Mouse (Mus musculus): ENCODE measurements around the gene Bub1b. TPM values are rescaled to one million over a fixed set of nuclear protein-coding genes. Genes with fewer than 3 reads are reported as not detected.

Gene Bub1b
- polyA plus RNA-seq, 1 experiment, result 54.9 TPM

- H3K36me3 ChIP-seq (ENCODE audit: control insufficient read depth, insufficient read depth), result no peaks in the 10 kb centered on the region
- H3ac ChIP-seq (ENCODE audit: control insufficient read depth, insufficient read length, low read depth), result no peak overlapping the region
- TF ChIP-seq MAX (IDR thresholded peaks at IDR 0.05) (no peak), USF1 (IDR thresholded peaks at IDR 0.05; ENCODE audit: low read depth) (no peak), FOSL1 (IDR thresholded peaks at IDR 0.05; ENCODE audit: insufficient read depth, low read length, poor library complexity, severe bottlenecking) (no peak), CTCF (IDR thresholded peaks at IDR 0.05; ENCODE audit: control insufficient read depth, insufficient read depth, insufficient read length) (no peak), MYOD1 (IDR thresholded peaks at IDR 0.05; ENCODE audit: control insufficient read depth, insufficient read length, low read depth) (no peak), MYOG (IDR thresholded peaks at IDR 0.05; ENCODE audit: control insufficient read depth, extremely low read depth, insufficient read length) (no peak), CEBPB (IDR thresholded peaks at IDR 0.05; ENCODE audit: low read depth) (no peak)
- peaks cover 6% of the 10 kb centered on the region for H3K27me3 ChIP-seq (ENCODE audit: control insufficient read depth, insufficient read depth, insufficient read length)
- H3K79me2 ChIP-seq (ENCODE audit: control insufficient read depth, insufficient read depth), result no peaks in the 10 kb centered on the region
- no peak overlapping the region for H3K4me3 ChIP-seq (ENCODE audit: insufficient read depth, poor library complexity, severe bottlenecking)
- no peaks in the 10 kb centered on the region for H3K79me3 ChIP-seq (ENCODE audit: low read depth)
These were observed 71.2 kb downstream of the Bub1b start for GRCm38 (mm10) chr2:118669245-118669644.

GRCm38 (mm10) chr2:118669785-118670184, 71.8 kb downstream of the Bub1b start:
- TF ChIP-seq MYOG (IDR thresholded peaks at IDR 0.05; ENCODE audit: control insufficient read depth, extremely low read depth, insufficient read length) (no peak), MYOD1 (IDR thresholded peaks at IDR 0.05; ENCODE audit: control insufficient read depth, insufficient read length, low read depth) (no peak), USF1 (IDR thresholded peaks at IDR 0.05; ENCODE audit: low read depth) (no peak), CEBPB (IDR thresholded peaks at IDR 0.05; ENCODE audit: low read depth) (no peak), MAX (IDR thresholded peaks at IDR 0.05) (no peak), CTCF (IDR thresholded peaks at IDR 0.05; ENCODE audit: control insufficient read depth, insufficient read depth, insufficient read length) (no peak), FOSL1 (IDR thresholded peaks at IDR 0.05; ENCODE audit: insufficient read depth, low read length, poor library complexity, severe bottlenecking) (no peak)
- Histone ChIP-seq H3K79me2 (ENCODE audit: control insufficient read depth, insufficient read depth) (no peaks in the 10 kb centered on the region), H3K27me3 (ENCODE audit: control insufficient read depth, insufficient read depth, insufficient read length) (peaks cover 9% of the 10 kb centered on the region), H3K4me3 (ENCODE audit: insufficient read depth, poor library complexity, severe bottlenecking) (no peak overlapping the region), H3K36me3 (ENCODE audit: control insufficient read depth, insufficient read depth) (no peaks in the 10 kb centered on the region), H3K79me3 (ENCODE audit: low read depth) (no peaks in the 10 kb centered on the region), H3ac (ENCODE audit: control insufficient read depth, insufficient read length, low read depth) (no peak overlapping the region)

GRCm38 (mm10) chr2:118671728-118672127, 73.7 kb downstream of the Bub1b start:
- H3K79me3 ChIP-seq (ENCODE audit: low read depth), result no peaks in the 10 kb centered on the region
- H3ac ChIP-seq (ENCODE audit: control insufficient read depth, insufficient read length, low read depth), result no peak overlapping the region
- no peaks in the 10 kb centered on the region for H3K79me2 ChIP-seq (ENCODE audit: control insufficient read depth, insufficient read depth)
- no peak for TF ChIP-seq FOSL1 (IDR thresholded peaks at IDR 0.05; ENCODE audit: insufficient read depth, low read length, poor library complexity, severe bottlenecking)
- TF ChIP-seq CEBPB (IDR thresholded peaks at IDR 0.05; ENCODE audit: low read depth), result no peak
- TF ChIP-seq MYOD1 (IDR thresholded peaks at IDR 0.05; ENCODE audit: control insufficient read depth, insufficient read length, low read depth), result no peak
- TF ChIP-seq CTCF (IDR thresholded peaks at IDR 0.05; ENCODE audit: control insufficient read depth, insufficient read depth, insufficient read length), result no peak
- no peak for TF ChIP-seq MYOG (IDR thresholded peaks at IDR 0.05; ENCODE audit: control insufficient read depth, extremely low read depth, insufficient read length)
- peaks cover 19% of the 10 kb centered on the region for H3K27me3 ChIP-seq (ENCODE audit: control insufficient read depth, insufficient read depth, insufficient read length)
- no peaks in the 10 kb centered on the region for H3K36me3 ChIP-seq (ENCODE audit: control insufficient read depth, insufficient read depth)
- no peak overlapping the region for H3K4me3 ChIP-seq (ENCODE audit: insufficient read depth, poor library complexity, severe bottlenecking)

- Histone ChIP-seq H3K79me2 (ENCODE audit: control insufficient read depth, insufficient read depth) (no peaks in the 10 kb centered on the region), H3K4me3 (ENCODE audit: insufficient read depth, poor library complexity, severe bottlenecking) (no peak overlapping the region), H3K79me3 (ENCODE audit: low read depth) (no peaks in the 10 kb centered on the region), H3K36me3 (ENCODE audit: control insufficient read depth, insufficient read depth) (no peaks in the 10 kb centered on the region), H3K27me3 (ENCODE audit: control insufficient read depth, insufficient read depth, insufficient read length) (peaks cover 34% of the 10 kb centered on the region), H3ac (ENCODE audit: control insufficient read depth, insufficient read length, low read depth) (no peak overlapping the region)
- TF ChIP-seq USF1 (IDR thresholded peaks at IDR 0.05; ENCODE audit: low read depth) (no peak), CEBPB (IDR thresholded peaks at IDR 0.05; ENCODE audit: low read depth) (no peak), MYOD1 (IDR thresholded peaks at IDR 0.05; ENCODE audit: control insufficient read depth, insufficient read length, low read depth) (no peak), MYOG (IDR thresholded peaks at IDR 0.05; ENCODE audit: control insufficient read depth, extremely low read depth, insufficient read length) (no peak), FOSL1 (IDR thresholded peaks at IDR 0.05; ENCODE audit: insufficient read depth, low read length, poor library complexity, severe bottlenecking) (no peak), CTCF (IDR thresholded peaks at IDR 0.05; ENCODE audit: control insufficient read depth, insufficient read depth, insufficient read length) (no peak), MAX (IDR thresholded peaks at IDR 0.05) (no peak)
These were observed 75.9 kb downstream of the Bub1b start for GRCm38 (mm10) chr2:118673686-118674465.

- peaks cover 34% of the 10 kb centered on the region for H3K27me3 ChIP-seq (ENCODE audit: control insufficient read depth, insufficient read depth, insufficient read length)
- no peaks in the 10 kb centered on the region for H3K79me3 ChIP-seq (ENCODE audit: low read depth)
- no peak overlapping the region for H3ac ChIP-seq (ENCODE audit: control insufficient read depth, insufficient read length, low read depth)
- no peaks in the 10 kb centered on the region for H3K79me2 ChIP-seq (ENCODE audit: control insufficient read depth, insufficient read depth)
- H3K36me3 ChIP-seq (ENCODE audit: control insufficient read depth, insufficient read depth), result no peaks in the 10 kb centered on the region
- TF ChIP-seq MYOD1 (IDR thresholded peaks at IDR 0.05; ENCODE audit: control insufficient read depth, insufficient read length, low read depth) (no peak), FOSL1 (IDR thresholded peaks at IDR 0.05; ENCODE audit: insufficient read depth, low read length, poor library complexity, severe bottlenecking) (no peak), CTCF (IDR thresholded peaks at IDR 0.05; ENCODE audit: control insufficient read depth, insufficient read depth, insufficient read length) (no peak), USF1 (IDR thresholded peaks at IDR 0.05; ENCODE audit: low read depth) (no peak), MAX (IDR thresholded peaks at IDR 0.05) (no peak), CEBPB (IDR thresholded peaks at IDR 0.05; ENCODE audit: low read depth) (no peak), MYOG (IDR thresholded peaks at IDR 0.05; ENCODE audit: control insufficient read depth, extremely low read depth, insufficient read length) (no peak)
- no peak overlapping the region for H3K4me3 ChIP-seq (ENCODE audit: insufficient read depth, poor library complexity, severe bottlenecking)
These were observed 76.5 kb downstream of the Bub1b start for GRCm38 (mm10) chr2:118674500-118674899.

Measured in C2C12 (cell line).